Mouse (Mus musculus) ovary, adult 18-20 months (tissue): Measurements from ENCODE around the gene Sv2b.
"Not testable (repeated sequence)": the region's sequence is repeated elsewhere in the genome, so short reads cannot be mapped to it uniquely, and the experiment has no call there.

ENCODE experiments used
- DNase-seq: peaks from one replicate; pipeline ENCODE4 v3.0.0; 2022; ENCODE audit warnings: low spot score, mixed read lengths

The Sv2b gene

DNA sequence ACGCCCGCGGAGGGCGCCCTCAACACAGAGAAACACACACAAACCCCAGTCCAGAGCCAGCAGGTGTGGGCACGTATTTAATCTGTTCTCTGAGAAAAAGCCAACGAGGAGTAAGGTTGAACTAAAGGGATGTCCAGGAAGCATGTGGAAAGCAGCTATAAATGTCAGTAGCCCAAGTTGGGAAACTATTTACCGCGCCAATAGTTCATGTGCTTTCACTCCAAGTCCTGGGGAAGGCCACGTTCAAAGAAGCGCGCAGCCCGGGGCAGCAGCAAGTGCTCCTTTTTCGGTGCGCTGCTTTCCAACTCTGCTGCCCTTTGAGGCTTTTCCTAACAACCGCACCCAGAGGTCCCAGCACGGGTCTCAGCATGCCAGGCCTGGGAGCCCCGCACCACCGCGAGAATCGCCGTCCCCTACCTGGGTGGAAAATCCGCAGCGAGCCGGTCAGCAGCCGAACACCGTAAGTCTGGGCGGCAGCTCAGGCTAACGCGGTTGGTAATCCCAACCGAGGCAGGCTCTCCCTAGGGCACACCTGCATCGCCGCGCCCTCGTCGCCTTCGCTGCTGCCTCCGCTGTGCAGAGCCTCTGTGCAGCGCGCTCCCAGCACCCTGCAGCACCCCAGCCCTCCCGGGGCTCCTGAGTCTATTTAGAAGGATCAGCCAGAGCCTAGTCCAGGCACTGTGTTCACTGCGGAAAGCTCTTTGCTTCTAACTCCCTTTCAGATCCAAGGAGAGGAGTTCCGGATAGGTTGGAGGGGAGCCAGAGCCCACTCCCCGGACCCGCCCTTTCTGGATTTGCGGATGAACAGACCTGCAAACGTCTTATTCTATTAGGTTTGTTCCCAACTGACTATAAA lies at the start of gene Sv2b:
Gene Sv2b, minus strand, starts transcription at position 806 of the 856 bp plus-strand sequence.
- no peak for DNase-seq

DNA sequence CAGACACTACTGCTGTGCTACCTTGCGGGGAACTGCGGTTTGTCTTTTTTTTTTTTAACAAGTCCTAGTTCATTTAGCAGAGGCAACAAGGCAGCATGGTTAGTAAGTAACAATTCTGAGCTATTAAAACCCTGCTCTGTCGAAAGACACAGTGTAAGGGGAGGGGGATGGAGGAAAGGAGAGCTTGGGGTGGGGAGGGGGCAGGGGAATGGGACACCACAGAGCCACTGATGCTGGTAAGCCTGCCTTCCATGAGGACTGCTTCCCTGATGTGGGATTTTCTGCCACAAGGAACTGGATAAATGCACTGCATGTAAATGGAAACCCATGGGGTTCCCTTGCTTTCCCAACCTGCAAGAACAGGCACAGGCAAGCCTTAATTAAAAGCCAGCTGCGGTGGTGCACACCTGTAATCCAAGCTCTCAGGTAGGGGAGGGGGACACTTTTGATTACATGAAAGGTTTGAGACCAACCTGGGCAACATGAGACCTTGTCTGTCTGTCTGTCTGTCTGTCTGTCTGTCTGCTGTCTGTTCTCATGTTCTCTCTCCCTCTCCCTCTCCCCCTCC lies 49.3 kb upstream of the Sv2b start:
- DNase-seq, result no peak

DNA sequence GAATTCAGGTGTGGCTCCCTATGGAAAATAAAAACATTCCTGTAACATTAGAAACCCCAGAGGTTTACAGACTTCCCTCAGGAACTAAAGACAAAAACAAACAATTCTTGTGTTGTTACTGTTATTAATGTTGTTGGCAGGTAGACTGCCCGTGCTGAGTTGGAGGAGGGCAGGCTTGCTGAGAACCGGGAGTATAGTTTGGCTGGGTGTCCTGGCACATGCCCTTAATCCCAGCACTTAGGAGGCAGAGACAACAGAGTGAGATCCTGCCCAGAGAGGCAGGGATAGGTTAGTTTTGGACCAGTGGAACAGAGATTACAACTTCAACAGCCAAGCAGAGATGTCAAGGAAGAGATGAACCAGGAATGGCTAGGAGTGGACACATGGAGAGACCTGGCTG lies 46.5 kb upstream of the Sv2b start:
- no peak for DNase-seq

DNA sequence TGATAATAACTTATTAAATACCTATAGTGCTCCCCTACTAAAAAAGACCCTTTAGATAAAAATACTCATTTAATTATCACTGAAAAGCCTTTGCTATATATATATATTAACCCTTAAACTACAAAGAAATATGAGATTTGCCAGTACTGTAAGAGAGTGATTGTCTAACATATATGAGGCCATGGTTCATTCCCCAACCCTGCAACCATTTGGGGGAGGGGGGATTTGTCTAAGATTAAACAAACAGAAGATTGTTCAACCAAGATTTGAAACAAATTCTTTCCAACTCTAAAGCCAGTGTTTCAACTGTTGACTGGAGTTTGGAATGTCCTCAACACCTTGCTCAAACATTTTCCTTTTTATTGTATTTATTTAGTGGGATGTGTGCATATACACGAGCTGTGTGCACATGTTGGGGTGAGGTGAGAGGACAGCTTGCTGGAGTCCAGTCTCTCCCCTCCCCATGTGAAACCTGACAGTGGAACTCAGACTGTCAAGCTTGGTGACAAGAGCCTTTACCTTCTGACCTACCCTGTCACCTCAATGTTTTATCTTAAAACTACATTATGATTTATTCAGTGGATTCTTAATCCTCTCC lies 43.8 kb upstream of the Sv2b start:
- no peak for DNase-seq

DNA sequence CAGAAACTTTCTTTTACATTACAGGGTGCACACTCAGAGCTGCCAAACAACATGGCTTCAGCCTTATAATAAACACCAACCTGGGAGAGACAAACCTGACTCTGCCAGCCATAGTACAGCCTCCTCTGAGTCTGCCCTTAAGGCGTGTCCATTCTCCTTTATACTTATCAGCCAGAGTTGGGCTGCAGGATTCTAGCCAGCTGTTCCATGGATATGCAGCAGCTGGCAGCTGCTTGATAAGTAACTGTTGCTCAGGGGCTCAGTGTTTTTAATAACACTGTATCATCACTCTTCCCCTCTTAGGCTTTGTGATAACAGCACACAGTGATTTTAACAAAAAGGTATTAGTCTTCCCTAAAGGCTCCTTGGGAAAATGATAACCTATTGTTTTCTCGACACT lies 41.1 kb upstream of the Sv2b start:
- no peak for DNase-seq

DNA sequence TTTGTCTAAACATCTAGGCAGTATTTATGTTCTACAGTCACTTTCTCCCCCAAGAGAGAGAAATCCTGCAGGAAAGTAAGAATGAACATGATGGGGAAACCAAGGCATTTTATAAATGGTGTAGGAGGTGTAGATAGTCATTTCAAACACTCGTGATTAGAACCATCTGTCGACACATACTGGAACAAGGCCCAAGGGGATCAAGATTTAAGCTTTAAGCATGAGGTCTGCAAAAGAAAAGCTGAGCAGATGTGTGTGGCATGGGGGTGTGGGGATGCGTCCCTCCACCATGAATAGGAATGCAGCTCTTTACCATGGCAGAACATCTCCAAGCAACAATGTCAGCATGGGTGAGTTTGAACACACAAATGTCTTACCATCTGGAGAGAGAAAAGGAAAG lies 23.2 kb upstream of the Sv2b start:
- DNase-seq, result no peak

DNA sequence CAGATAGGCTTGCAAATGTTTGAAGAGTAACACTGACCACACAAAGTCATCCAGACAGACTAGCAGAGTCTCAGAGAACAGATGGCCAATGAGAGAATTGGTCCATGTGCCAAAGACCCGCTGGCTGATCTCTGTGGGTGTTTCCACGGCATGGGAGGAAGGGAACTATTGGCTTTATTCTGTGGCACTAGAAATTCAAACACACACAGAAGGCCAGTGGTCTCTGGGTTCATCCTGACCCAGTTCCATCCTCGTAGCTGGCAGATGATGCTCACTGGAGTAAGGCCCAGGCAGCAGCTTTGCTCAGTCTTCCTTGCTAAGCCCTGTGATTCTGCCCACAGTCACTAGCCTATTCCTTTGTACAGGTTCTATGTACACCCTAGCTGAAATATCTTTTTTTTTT lies 20.7 kb upstream of the Sv2b start:
- DNase-seq, result no peak

DNA sequence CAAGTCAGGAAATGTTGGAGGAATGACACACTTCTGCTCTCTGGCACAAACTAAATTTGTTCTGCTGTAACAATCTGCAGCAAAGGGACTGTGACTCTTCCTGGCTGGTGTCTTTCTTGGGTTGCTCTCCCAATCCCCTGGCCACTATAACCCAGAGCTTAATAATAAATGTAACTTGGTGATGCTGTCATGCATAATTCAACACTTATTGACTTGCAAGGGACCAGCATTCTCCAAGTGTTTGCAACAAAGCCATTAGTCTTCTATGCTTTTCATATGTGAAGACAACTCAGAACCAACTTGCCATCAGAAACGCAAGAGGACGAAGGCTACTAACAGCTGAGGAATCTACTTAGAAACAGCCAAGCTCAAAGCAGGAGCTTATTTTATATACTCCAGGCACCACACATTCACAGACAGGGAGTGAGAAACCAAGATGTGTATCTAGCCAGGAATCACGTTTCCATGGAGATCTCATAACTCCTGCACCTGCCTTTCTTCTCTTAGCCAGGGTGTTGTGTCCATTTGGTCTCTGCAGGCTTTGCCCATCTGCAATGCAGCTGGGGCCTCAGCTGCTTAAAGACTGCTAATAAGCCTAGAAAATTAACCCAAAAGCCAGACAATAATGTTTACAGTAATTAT lies 19.8 kb upstream of the Sv2b start:
- DNase-seq, result no peak

DNA sequence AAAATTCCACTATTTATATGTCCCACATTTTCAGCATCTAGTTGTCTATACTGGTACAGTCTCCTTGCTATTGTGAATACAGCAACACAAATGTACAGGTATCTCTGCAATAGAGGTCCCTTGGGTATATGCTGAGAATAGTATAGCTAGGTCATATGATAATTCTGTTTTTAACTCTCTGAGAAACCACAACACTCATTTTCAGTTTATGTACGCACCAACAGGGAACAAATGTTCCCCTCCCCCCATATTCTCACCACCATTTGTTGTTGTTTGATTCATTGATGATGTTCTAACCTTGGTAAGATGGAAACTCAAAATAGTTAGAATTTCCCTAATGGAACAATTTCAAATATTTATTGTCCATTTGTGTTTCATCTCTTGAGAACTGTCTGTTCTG lies 16.2 kb upstream of the Sv2b start:
- DNase-seq, result no peak

DNA sequence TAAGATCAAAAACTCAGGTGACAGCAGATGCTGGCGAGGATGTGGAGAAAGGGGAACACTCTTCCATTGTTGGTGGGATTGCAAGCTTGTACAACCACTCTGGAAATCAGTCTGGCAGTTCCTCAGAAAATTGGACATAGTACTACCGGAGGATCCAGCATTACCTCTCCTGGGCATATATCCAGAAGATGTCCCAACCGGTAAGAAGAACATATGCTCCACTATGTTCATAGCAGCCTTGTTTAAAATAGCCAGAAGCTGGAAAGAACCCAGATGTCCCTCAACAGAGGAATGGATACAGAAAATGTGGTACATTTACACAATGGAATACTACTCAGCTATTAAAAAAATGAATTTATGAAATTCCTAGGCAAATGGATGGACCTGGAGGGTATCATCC lies 13.7 kb upstream of the Sv2b start:
- not testable (repeated sequence) for DNase-seq

DNA sequence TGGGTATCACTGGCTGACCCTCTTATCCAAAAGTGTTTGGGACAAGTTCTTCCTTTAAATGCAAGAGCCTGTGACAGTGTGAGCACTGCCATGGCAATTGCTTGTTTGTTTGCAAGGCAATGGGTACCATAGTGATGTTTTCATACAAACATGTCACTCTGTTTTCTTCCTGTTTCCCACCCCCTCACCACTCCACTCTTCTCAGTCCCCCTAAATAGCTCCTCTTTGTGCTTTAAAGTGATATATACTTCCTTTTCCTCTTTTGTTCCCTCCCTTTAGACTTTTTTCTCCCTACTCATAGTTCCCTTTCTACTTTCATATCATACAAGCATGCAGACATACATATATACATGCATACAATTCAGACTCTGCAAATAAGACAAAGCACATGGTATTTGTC lies 10.9 kb upstream of the Sv2b start:
- DNase-seq, result no peak

DNA sequence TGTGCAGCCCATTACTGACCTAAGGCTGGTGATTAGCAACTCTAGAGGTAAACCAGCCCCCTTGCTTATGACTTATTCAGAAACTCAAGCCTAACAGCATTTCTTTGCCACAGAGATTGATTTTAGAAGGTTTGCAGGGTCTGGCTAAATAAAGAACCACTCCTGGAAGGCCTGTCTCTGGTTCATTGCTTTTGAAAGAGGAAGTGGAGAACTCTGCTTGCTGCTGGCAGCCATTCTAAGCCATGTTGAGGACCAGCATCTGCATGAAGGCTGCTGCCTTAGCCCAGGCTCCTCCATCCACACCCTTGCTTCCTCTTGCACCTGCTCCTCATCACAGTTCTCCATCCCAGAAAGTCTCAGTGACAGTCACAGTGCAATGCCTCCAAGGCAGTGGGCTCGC lies 9.3 kb upstream of the Sv2b start:
- no peak for DNase-seq

DNA sequence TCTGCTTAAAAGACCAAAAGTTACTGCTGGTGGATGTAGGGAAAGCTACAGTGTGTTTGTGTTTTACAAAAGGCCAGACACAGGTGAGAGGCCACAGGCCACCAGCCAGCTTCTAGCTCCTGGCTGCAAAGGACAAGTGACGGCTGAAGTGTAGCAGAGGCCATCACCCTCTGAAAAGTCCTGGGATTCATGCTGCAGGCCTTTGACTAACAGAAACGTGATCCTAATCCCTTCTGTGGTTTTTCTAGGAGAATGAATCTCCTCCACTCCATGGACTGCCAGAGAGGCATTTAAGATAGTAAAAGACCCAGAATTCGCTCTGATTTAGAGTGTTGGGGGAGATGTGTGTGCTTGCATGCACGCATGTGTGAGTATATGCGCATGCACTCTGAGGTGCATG lies 5.8 kb upstream of the Sv2b start:
- no peak for DNase-seq

DNA sequence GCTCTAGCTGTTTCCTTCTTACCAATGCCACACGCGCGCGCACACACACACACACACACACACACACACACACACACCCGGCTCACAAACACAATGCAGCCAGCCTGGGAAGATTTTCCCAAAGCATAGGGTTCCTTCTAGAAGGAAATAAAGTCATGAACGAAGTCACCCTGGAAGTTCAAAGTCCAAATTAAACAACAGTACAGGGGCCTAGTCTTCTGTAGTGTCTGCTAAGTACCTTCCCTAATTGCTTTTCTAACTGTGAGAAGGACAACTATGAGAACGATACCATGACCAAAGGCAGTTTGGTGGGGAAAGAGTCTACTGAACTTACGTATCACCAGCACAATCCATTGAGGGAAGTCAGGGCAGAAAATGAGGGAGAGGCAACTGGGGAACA lies 508 bp upstream of the Sv2b start:
- DNase-seq, result no peak

DNA sequence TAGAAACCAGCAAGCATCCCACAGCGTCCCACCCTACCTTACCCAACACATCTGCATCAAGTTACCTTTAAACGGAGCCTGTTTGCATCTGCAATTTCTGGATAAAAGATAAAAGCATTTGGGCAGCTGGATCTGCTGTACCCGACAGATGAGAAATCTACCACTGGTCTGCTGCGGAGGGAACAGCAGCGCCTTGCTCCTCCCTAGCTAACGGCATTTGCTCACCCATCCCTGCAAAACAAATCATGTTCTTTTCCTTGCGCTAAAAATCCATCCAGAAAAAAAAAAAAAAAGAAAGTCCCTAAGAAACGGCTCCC lies 964 bp downstream of the Sv2b start:
- DNase-seq, result no peak

DNA sequence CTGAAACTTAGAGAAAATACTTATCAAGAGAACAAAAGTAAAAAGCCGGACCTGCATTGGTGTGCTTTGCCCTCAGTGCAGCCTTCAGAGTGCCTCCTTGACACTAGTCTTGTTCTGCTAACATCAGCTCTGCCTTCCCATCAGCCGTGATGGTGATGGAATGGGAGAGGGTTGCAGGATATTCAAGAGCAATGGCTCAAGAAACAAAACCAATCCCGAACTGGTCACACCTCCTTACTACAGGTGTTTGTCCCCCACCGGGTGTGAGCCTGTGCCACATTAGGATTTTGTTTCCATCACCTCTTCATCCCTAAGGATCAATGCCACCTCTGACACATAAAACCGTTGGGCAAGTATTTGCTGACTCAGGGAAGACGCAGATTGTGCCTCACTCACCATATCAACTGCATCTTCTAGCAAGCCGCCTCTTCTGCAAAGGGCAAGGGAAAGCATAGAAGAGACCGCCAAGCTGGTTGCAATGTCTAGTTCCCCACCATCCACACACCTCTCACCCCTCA lies 1.4 kb downstream of the Sv2b start:
- no peak for DNase-seq

DNA sequence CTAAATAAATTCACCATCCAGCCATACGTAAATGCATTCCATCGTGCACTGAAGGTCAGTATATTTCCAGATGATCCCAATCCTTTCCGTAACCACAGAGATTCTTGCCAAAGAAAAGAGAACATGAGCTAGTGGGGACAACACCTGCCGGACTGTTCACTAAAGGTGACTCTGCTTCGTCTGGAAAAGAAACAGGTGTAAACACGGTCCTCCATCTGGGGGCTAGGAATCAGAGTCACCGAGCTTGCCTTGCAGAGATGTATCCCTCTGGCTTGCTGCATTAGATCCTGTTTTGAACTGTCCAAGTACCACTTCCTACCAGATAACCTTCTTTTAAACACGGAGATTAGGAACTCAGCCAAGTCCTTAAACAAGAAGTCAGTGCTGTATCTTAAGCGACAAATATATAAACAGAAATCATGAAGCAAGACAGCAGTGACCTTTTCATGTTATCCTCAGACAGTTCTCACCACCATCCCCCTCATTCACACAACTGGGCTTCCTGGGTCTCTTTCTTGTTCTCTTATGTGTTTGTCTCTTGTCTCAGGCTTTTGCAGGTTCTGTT lies 3.1 kb downstream of the Sv2b start:
- no peak for DNase-seq

DNA sequence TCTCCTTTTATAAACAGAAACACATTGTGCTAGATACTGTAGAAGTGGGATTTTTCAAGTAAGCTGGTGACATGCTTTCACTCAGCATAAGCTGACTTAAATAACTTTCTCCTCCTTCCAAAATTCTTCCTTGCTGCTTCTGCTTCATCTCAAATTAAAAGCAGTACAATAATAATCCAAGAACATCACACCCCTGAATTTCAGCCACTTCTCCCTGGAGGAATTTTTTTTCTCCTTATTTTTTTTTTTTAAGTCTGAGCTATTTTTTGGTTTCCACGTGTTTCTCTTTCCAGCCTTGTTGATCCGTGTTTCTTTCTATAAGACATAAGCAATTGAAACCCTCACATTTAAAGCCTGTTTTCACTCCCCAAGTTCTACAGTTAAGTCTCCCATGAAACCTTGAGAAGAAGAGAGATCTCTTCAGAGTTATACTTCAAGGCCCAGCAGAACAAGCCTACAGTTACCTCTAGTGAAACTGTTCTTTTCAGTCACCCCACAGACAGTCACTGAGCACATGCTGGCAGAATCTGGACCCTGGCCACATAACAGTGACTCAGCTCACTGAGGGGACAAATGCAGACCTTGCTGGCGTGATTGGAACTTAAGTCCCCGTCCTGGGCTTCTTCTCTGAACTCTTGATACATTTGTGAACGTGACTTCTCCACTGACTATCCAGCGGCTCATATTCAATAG lies 6.4 kb downstream of the Sv2b start:
- DNase-seq, result no peak

DNA sequence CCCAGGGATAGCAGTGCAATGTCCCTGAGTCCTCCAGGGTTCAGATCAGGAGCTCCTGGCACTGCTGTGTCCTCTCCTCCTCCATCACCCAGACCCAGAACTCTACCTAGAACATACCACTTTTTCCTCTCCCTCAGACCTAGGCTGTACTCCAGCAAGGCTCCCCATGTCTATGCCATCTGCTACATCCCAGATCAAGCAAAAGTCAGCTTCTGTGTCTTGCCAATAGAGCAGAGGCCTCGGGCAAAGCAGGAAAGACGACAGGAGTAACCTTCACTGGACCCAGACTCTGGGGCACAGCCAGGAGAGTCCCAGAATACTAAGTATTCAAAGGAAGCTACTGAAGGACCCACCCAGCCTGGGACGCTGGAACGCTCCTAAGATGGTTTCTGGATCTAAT lies 9.8 kb downstream of the Sv2b start:
- no peak for DNase-seq

DNA sequence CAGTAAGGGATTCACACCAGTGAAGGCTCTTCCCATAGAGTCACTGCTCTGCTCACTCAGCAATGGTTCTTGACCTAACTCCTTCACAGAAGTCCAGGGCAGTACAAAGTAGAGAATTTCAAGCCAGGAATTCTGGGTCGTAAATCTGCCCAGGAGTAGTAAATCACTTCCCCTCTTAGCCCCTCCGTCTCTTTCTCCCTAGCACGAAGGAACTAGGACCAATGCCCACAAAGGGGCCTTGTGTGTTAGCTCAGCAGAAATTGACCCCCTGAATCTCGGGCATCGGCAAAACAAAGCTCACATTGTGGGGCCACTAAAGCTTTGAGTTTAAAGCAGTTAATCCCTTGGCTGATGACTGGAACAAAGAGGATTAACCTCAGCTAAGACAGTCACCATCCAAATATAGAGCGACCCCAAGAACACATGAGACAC lies 12.4 kb downstream of the Sv2b start:
- no peak for DNase-seq

DNA sequence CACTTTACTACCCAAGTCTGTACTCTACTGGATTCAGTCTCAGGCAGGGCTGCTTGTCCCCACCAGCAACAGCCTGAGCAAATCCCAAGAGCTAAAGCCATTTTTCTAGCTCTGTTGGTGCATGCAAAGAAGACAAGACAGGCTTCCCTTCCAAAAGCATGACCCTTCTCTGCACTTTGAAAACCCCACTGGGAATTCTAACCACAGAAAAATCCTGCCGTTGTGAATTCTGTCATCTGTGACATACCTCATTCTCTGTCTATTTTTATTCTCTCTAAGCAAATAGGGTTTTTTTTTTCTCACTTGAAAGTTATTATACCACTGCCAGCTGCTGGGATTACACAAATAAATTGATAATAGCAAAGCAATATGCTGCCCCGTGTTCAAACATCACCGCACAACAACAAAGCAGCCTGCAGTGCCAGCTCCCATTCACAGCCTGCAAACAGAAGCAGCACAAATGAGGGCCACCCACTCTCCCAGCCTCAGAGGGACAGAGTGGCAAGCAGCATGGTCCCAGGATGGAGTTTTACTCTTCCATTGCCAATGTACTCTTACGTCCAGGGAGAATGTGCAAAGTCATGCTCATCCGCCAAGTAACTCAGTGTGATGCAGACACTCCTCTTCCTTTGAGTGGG lies 13.7 kb downstream of the Sv2b start:
- DNase-seq, result no peak

DNA sequence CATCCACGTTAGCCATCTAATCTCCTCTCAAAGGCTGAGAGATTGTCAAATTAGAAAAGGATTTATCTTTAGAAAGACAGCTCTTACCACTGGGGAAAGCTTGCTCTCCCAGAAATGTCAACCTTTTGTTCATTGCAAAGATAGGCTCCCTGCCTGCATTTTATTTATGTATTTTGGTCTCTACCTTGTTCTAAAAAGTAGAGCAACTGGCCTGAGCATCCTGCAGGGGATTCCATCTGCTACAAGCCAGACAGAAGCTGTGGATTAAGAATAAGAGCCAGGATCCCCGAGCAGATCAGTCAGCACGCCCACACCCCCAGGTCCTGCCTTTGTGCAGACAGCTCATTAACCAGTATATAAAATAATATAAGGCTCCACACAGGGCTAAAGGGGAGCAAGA lies 16.8 kb downstream of the Sv2b start:
- no peak for DNase-seq
